24 mouse cellular contexts compared by ENCODE assay signal in the genomic region with DNA sequence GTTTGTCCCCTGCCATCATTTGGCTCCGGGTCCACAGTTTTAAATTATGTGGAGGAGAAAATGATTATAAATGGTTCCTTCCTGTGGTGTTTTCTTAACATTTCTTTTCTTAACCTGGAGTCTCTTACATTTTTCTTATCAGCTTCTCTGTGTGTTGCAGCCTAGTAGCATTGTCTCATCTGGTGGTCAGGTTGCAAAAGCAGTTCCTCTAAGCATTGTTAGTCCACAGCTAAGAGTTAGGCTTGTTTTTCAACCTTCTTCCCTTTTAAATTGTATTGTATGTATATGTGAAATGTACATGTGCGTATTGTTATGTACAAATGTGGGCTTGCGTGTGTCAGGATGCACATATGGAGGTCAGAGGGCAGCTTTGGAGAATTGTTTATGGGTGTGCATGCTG.
"Had no signal": no experiment of that assay in that cellular context is flagged by ENCODE, and none has a peak within 500 bp of the region (broad histone marks: within the 10 kb centered on the region; RNA-seq: fewer than 3 reads in every experiment).

No protein-coding gene starts in this region.

- ATAC-seq: hindbrain, embryonic 16.5 days; inflammation-experienced regulatory T-cells, adult 6 months; intestine, embryonic 15.5 days; intestine, postnatal 0 days had no signal

- H3K27ac ChIP-seq: heart, embryonic 10.5 days; hindbrain, embryonic 10.5 days; hindbrain, embryonic 12.5 days; hindbrain, embryonic 14.5 days; intestine, embryonic 15.5 days; layer of hippocampus, adult 2 months; limb, embryonic 13.5 days; limb, embryonic 15.5 days; liver, embryonic 13.5 days had no signal

- DNase-seq: gastrocnemius, postnatal 14 days; gastrocnemius, postnatal 36 days; heart, adult 18-20 months; heart, postnatal 10 days; heart, postnatal 4 days; kidney, adult 18-20 months; kidney, adult 8-10 months; kidney, postnatal 14 days; kidney, postnatal 36 days; left cerebral cortex, postnatal 4 days; liver, embryonic 13.5 days had no signal

- H3K27me3 ChIP-seq: heart, embryonic 12.5 days; hindbrain, embryonic 12.5 days; intestine, embryonic 15.5 days; limb, embryonic 13.5 days; limb, embryonic 15.5 days; liver, embryonic 13.5 days had no signal

- H3K36me3 ChIP-seq: hindbrain, embryonic 10.5 days; hindbrain, embryonic 12.5 days; intestine, embryonic 15.5 days; limb, embryonic 13.5 days; limb, embryonic 15.5 days; liver, embryonic 13.5 days had no signal

- H3K9ac ChIP-seq: heart, embryonic 12.5 days; hindbrain, embryonic 12.5 days; hindbrain, embryonic 14.5 days; intestine, embryonic 15.5 days; limb, embryonic 13.5 days; limb, embryonic 15.5 days; liver, embryonic 13.5 days had no signal

- H3K4me3 ChIP-seq: heart, embryonic 10.5 days; heart, embryonic 12.5 days; hindbrain, embryonic 10.5 days; hindbrain, embryonic 12.5 days; intestine, embryonic 15.5 days; layer of hippocampus, adult 2 months; limb, embryonic 13.5 days; limb, embryonic 15.5 days; liver, embryonic 13.5 days had no signal

- H3K4me1 ChIP-seq: heart, embryonic 10.5 days; heart, embryonic 12.5 days; hindbrain, embryonic 12.5 days; intestine, embryonic 15.5 days; limb, embryonic 13.5 days; limb, embryonic 15.5 days; liver, embryonic 13.5 days had no signal

- H3K4me2 ChIP-seq: heart, embryonic 12.5 days; hindbrain, embryonic 12.5 days; hindbrain, embryonic 14.5 days; intestine, embryonic 15.5 days; limb, embryonic 13.5 days; limb, embryonic 15.5 days; liver, embryonic 11.5 days; liver, embryonic 13.5 days had no signal

- H3K9me3 ChIP-seq: heart, embryonic 10.5 days; heart, embryonic 12.5 days; hindbrain, embryonic 10.5 days; hindbrain, embryonic 12.5 days; intestine, embryonic 15.5 days; limb, embryonic 13.5 days; limb, embryonic 15.5 days; liver, embryonic 13.5 days had no signal
